Mouse (Mus musculus) hindbrain, embryonic 14.5 days (tissue): ENCODE measurements around the gene Ppil2. TPM values are rescaled to one million over a fixed set of nuclear protein-coding genes. Genes with fewer than 3 reads are reported as not detected.

Experiments used
- ATAC-seq: fragments of 200-750 bp; cut with Nextera tagmentation; 2 replicates; pipeline ENCODE4 v1.8.0; 2017; ENCODE audit warnings: moderate number of reproducible peaks, mild to moderate bottlenecking, moderate TSS enrichment, moderate library complexity; ENCODE audit not compliant: low FRiP score
- DNase-seq: peaks from one replicate; pipeline ENCODE4 v3.0.0-alpha.2; 2015; ENCODE audit warnings: low spot score
- H3K27ac ChIP-seq: fragments of 300-500 bp; sonication (generic); 2 replicates; pipeline ENCODE4 v1.5.1; 2014; ENCODE audit warnings: mild to moderate bottlenecking, moderate library complexity
- H3K27me3 ChIP-seq: fragments of 300-500 bp; sonication (generic); 2 replicates; pipeline ENCODE4 v1.6.1; 2014; ENCODE audit warnings: mild to moderate bottlenecking, low read length, mixed read lengths; ENCODE audit not compliant: control insufficient read depth, insufficient read depth
- H3K36me3 ChIP-seq: fragments of 300-500 bp; sonication (generic); replicated peaks from 2 replicates; pipeline ENCODE4 v1.6.1; 2014; ENCODE audit not compliant: control insufficient read depth, insufficient read depth
- H3K4me1 ChIP-seq: fragments of 300-500 bp; sonication (generic); replicated peaks from 2 replicates; pipeline ENCODE4 v1.6.1; 2014; ENCODE audit warnings: antibody characterized with exemption, low read length, mixed read lengths; ENCODE audit not compliant: control insufficient read depth, insufficient read depth
- H3K4me2 ChIP-seq: fragments of 300-500 bp; sonication (generic); replicated peaks from 2 replicates; pipeline ENCODE4 v1.6.1; 2014; ENCODE audit warnings: mild to moderate bottlenecking, moderate library complexity
- H3K4me3 ChIP-seq: fragments of 300-500 bp; sonication (generic); replicated peaks from 2 replicates; pipeline ENCODE4 v1.5.1; 2014; ENCODE audit warnings: mild to moderate bottlenecking, low read length
- H3K9ac ChIP-seq: fragments of 300-500 bp; sonication (generic); 2 replicates; pipeline ENCODE4 v1.6.1; 2014
- H3K9me3 ChIP-seq: fragments of 300-500 bp; sonication (generic); 2 replicates; pipeline ENCODE4 v1.6.1; 2016; ENCODE audit warnings: low read length; ENCODE audit not compliant: control insufficient read depth
- WGBS: fragments of 180-500 bp; shearing (Covaris S2); extraction: QIAGEN DNeasy Blood & Tissue Kit; methylation state at CpG from one replicate; pipeline ENCODE4 v1.1.7; 2014; 5-methylcytosine and 5-hydroxymethylcytosine counted together
- polyA plus RNA-seq: library from polyadenylated mRNA; unstranded; fragments of >200 nt; fragmentation: Nextera tagmentation; extraction: Ambion mirVana; gene quantifications from 2 replicates; pipeline ENCODE4 v1.2.1, GENCODE M21; 2014

The Ppil2 gene
- polyA plus RNA-seq = 128 and 136 TPM in 2 replicates

GRCm38 (mm10) chr16:17110771-17111743 is at the start of gene Ppil2:
Ppil2 (minus strand) TSS chr16:17111257.
- H3K27ac ChIP-seq = peak within 1 kb of the TSS; percentile 23; the same call in 1 of the 2 replicates
- H3K4me1 ChIP-seq = peaks cover 8% of the 10 kb centered on the region
- H3K36me3 ChIP-seq = peaks cover 26% of the 10 kb centered on the region
- peak within 1 kb of the TSS; percentile 52 for H3K9ac ChIP-seq
- DNase-seq (peak; percentile 88), ATAC-seq (peak; percentile 86)
- peak within 1 kb of the TSS; percentile 77 for H3K4me2 ChIP-seq
- H3K9me3 ChIP-seq = no peaks in the 10 kb centered on the region
- H3K4me3 ChIP-seq = peak within 1 kb of the TSS; percentile 53
- H3K27me3 ChIP-seq = no peaks in the 10 kb centered on the region
- 9% methylated on average over 38 of the region's 38 CpGs for WGBS

- Histone ChIP-seq H3K27ac (no peak overlapping the region), H3K36me3 (peaks cover 68% of the 10 kb centered on the region), H3K9me3 (no peaks in the 10 kb centered on the region), H3K4me1 (no peaks in the 10 kb centered on the region), H3K9ac (no peak overlapping the region), H3K27me3 (no peaks in the 10 kb centered on the region), H3K4me2 (no peak overlapping the region), H3K4me3 (no peak overlapping the region)
- 99% methylated on average over 2 of the region's 2 CpGs for WGBS
- DNase-seq (no peak), ATAC-seq (no peak)
Observed at GRCm38 (mm10) chr16:17154346-17154745, 43.3 kb upstream of the Ppil2 start.

- peaks cover 47% of the 10 kb centered on the region for H3K36me3 ChIP-seq
- 98% methylated on average over 4 of the region's 4 CpGs for WGBS
- H3K4me3 ChIP-seq = no peak overlapping the region
- no peak overlapping the region for H3K27ac ChIP-seq
- ATAC-seq (no peak), DNase-seq (no peak)
- H3K27me3 ChIP-seq = no peaks in the 10 kb centered on the region
- peaks cover 10% of the 10 kb centered on the region for H3K4me1 ChIP-seq
- H3K9me3 ChIP-seq = no peaks in the 10 kb centered on the region
- H3K4me2 ChIP-seq = no peak overlapping the region
- no peak overlapping the region for H3K9ac ChIP-seq
Observed at GRCm38 (mm10) chr16:17151874-17152273, 40.8 kb upstream of the Ppil2 start.

- Histone ChIP-seq H3K27ac (no peak overlapping the region), H3K4me1 (peaks cover 10% of the 10 kb centered on the region), H3K4me2 (no peak overlapping the region), H3K4me3 (no peak overlapping the region), H3K27me3 (no peaks in the 10 kb centered on the region), H3K9ac (no peak overlapping the region), H3K9me3 (no peaks in the 10 kb centered on the region), H3K36me3 (peaks cover 47% of the 10 kb centered on the region)
- ATAC-seq = no peak
- DNase-seq = no peak
- WGBS = 91% methylated on average over 7 of the region's 7 CpGs
Observed at GRCm38 (mm10) chr16:17150520-17151258, 39.6 kb upstream of the Ppil2 start.

GRCm38 (mm10) chr16:17148084-17148483 is 37.0 kb upstream of the Ppil2 start:
- ATAC-seq (0 out of 2 replicates have a peak, but pooled peaks have one; percentile 4), DNase-seq (no peak)
- Histone ChIP-seq H3K4me1 (peaks cover 10% of the 10 kb centered on the region), H3K36me3 (peaks cover 25% of the 10 kb centered on the region), H3K9me3 (no peaks in the 10 kb centered on the region), H3K27me3 (no peaks in the 10 kb centered on the region), H3K9ac (peak overlapping the region; percentile 77), H3K4me2 (peak overlapping the region; percentile 96), H3K27ac (no peak overlapping the region), H3K4me3 (peak overlapping the region; percentile 68)
- 7% methylated on average over 16 of the region's 16 CpGs for WGBS

- Histone ChIP-seq H3K27me3 (no peaks in the 10 kb centered on the region), H3K4me2 (peak overlapping the region; percentile 96), H3K36me3 (peaks cover 19% of the 10 kb centered on the region), H3K27ac (peak overlapping the region; percentile 74), H3K9me3 (no peaks in the 10 kb centered on the region), H3K9ac (peak overlapping the region; percentile 77), H3K4me1 (peaks cover 10% of the 10 kb centered on the region), H3K4me3 (peak overlapping the region; percentile 68)
- whole genome bisulfite sequencing = 0% methylated on average over 40 of the region's 41 CpGs
- peak; percentile 49 for DNase-seq
- ATAC-seq = peak; percentile 52; the same call in 1 of the 2 replicates
Observed at GRCm38 (mm10) chr16:17147391-17147929, 36.4 kb upstream of the Ppil2 start.

GRCm38 (mm10) chr16:17146772-17147235 is 35.7 kb upstream of the Ppil2 start, which contains the start of gene Ccdc116:
Ccdc116 (minus strand) TSS chr16:17147229.
- peak within 1 kb of the TSS; percentile 77 for H3K9ac ChIP-seq
- H3K4me2 ChIP-seq = peak within 1 kb of the TSS; percentile 96
- H3K4me3 ChIP-seq = peak within 1 kb of the TSS; percentile 68
- under 1% methylated on average over 34 of the region's 34 CpGs for WGBS
- peaks cover 13% of the 10 kb centered on the region for H3K36me3 ChIP-seq
- ATAC-seq = peak; percentile 91
- H3K4me1 ChIP-seq = peaks cover 10% of the 10 kb centered on the region
- peak; percentile 87 for DNase-seq
- no peaks in the 10 kb centered on the region for H3K27me3 ChIP-seq
- H3K27ac ChIP-seq = peak within 1 kb of the TSS; percentile 74
- no peaks in the 10 kb centered on the region for H3K9me3 ChIP-seq

- 17% methylated on average over 7 of the region's 7 CpGs for WGBS
- Histone ChIP-seq H3K27ac (no peak within 1 kb of the TSS), H3K27me3 (no peaks in the 10 kb centered on the region)
Observed at GRCm38 (mm10) chr16:17144339-17144738, 33.3 kb upstream of the Ppil2 start, which contains the start of gene Ydjc. Ydjc (plus strand) TSS chr16:17144621.

More at GRCm38 (mm10) chr16:17144339-17144738, 33.3 kb upstream of the Ppil2 start, which contains the start of gene Ydjc:
- Histone ChIP-seq H3K36me3 (no peaks in the 10 kb centered on the region), H3K4me3 (no peak within 1 kb of the TSS), H3K4me2 (no peak within 1 kb of the TSS), H3K9ac (no peak within 1 kb of the TSS), H3K9me3 (no peaks in the 10 kb centered on the region), H3K4me1 (peaks cover 10% of the 10 kb centered on the region)
- DNase-seq = no peak
- no peak for ATAC-seq
